ENCODE assay signal across 13 mouse cellular contexts in genomic region chr10:108635616-108636015, GRCm38 (mm10).
"Had no signal": no experiment of that assay in that cellular context is flagged by ENCODE, and none has a peak within 500 bp of the region (broad histone marks: within the 10 kb centered on the region; RNA-seq: fewer than 3 reads in every experiment).

No protein-coding gene starts in this region.

- H3K4me3 ChIP-seq: liver, embryonic 13.5 days; midbrain, embryonic 12.5 days had no signal

- H3K9ac ChIP-seq: liver, embryonic 13.5 days; midbrain, embryonic 12.5 days had no signal

- H3K27ac ChIP-seq: liver, embryonic 13.5 days; midbrain, embryonic 12.5 days; stomach, postnatal 0 days had no signal

- H3K36me3 ChIP-seq: liver, embryonic 13.5 days had no signal

- DNase-seq: kidney, adult 18-20 months; kidney, adult 9 months; kidney, postnatal 14 days; kidney, postnatal 4 days; liver, embryonic 13.5 days; lung, adult 2 months; lung, postnatal 14 days; lung, postnatal 4 days; thymus, adult 2 months; thymus, postnatal 14 days; thymus, postnatal 4 days had no signal

- H3K27me3 ChIP-seq: liver, embryonic 13.5 days; midbrain, embryonic 12.5 days had no signal

- H3K4me1 ChIP-seq: liver, embryonic 13.5 days had no signal

- H3K9me3 ChIP-seq: liver, embryonic 13.5 days; midbrain, embryonic 12.5 days had no signal

- H3K4me2 ChIP-seq: liver, embryonic 13.5 days; midbrain, embryonic 12.5 days had no signal
